Mouse (Mus musculus) midbrain, embryonic 16.5 days (tissue): ENCODE measurements around the gene Tnni1. TPM values are rescaled to one million over a fixed set of nuclear protein-coding genes. Genes with fewer than 3 reads are reported as not detected.

Experiments
- ATAC-seq: fragments of 200-750 bp; cut with Nextera tagmentation; 2 replicates; pipeline ENCODE4 v1.8.0; 2017; ENCODE audit warnings: moderate TSS enrichment
- H3K27ac ChIP-seq: fragments of 300-500 bp; sonication (generic); 2 replicates; pipeline ENCODE4 v1.5.1; 2014; ENCODE audit warnings: mild to moderate bottlenecking, low read length, mixed read lengths
- H3K27me3 ChIP-seq: fragments of 300-500 bp; sonication (generic); 2 replicates; pipeline ENCODE4 v1.6.1; 2014; ENCODE audit warnings: low read depth, low read length, mixed read lengths; ENCODE audit not compliant: control insufficient read depth, insufficient read depth
- H3K36me3 ChIP-seq: fragments of 300-500 bp; sonication (generic); 2 replicates; pipeline ENCODE4 v1.6.1; 2014; ENCODE audit warnings: mild to moderate bottlenecking, low read length, moderate library complexity, mixed read lengths; ENCODE audit not compliant: control insufficient read depth, insufficient read depth
- H3K4me1 ChIP-seq: fragments of 300-500 bp; sonication (generic); 2 replicates; pipeline ENCODE4 v1.6.1; 2014; ENCODE audit warnings: mild to moderate bottlenecking, low read length, mixed read lengths; ENCODE audit not compliant: control insufficient read depth, insufficient read depth
- H3K4me2 ChIP-seq: fragments of 300-500 bp; sonication (generic); 2 replicates; pipeline ENCODE4 v1.6.1; 2014; ENCODE audit warnings: mild to moderate bottlenecking, low read length, mixed read lengths
- H3K4me3 ChIP-seq: fragments of 300-500 bp; sonication (generic); 2 replicates; pipeline ENCODE4 v1.5.1; 2014; ENCODE audit warnings: low read depth, mild to moderate bottlenecking, low read length, moderate library complexity, mixed read lengths
- H3K9ac ChIP-seq: fragments of 300-500 bp; sonication (generic); 2 replicates; pipeline ENCODE4 v1.6.1; 2014; ENCODE audit warnings: low read depth, low read length, mixed read lengths
- H3K9me3 ChIP-seq: fragments of 300-500 bp; sonication (generic); replicated peaks from 2 replicates; pipeline ENCODE4 v1.6.1; 2014; ENCODE audit warnings: mild to moderate bottlenecking, low read length, mixed read lengths; ENCODE audit not compliant: control insufficient read depth, poor library complexity, severe bottlenecking
- WGBS: fragments of 180-500 bp; shearing (Covaris S2); extraction: QIAGEN DNeasy Blood & Tissue Kit; methylation state at CpG from one replicate; pipeline ENCODE4 v1.1.7; 2014; 5-methylcytosine and 5-hydroxymethylcytosine counted together
- polyA plus RNA-seq: library from polyadenylated mRNA; unstranded; fragments of >200 nt; fragmentation: Nextera tagmentation; extraction: Ambion mirVana; gene quantifications from 2 replicates; pipeline ENCODE4 v1.2.1, GENCODE M21; 2015

Tnni1 gene
- polyA plus RNA-seq, 1 experiment from 2014 or later: 0.35 TPM

DNA sequence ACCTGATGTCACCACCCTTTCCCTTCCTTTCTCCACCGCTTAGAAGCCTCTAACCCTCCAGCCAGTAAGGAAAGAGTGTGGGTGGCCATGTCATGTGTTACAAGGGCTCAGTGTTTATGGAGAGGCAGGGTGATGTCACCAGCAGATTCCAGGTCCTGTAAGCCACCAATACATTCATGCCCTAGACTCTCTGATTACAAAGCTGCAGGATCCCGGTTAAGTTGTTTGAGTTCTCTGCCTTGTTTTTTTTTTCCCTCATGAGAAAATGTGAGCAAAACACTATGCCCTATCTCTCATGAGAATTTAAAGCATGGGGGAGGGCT lies 15.1 kb upstream of the Tnni1 start:
- Histone ChIP-seq H3K4me1 (peaks cover 19% of the 10 kb centered on the region), H3K27ac (no peak overlapping the region), H3K9ac (no peak overlapping the region), H3K9me3 (no peaks in the 10 kb centered on the region), H3K4me3 (no peak overlapping the region), H3K27me3 (no peaks in the 10 kb centered on the region; the same call in 1 of the 2 replicates), H3K36me3 (0 out of 2 replicates have a peak, but pooled peaks cover 2% of the 10 kb centered on the region), H3K4me2 (no peak overlapping the region)
- 77% methylated on average over 2 of the region's 2 CpGs for WGBS
- no peak for ATAC-seq

DNA sequence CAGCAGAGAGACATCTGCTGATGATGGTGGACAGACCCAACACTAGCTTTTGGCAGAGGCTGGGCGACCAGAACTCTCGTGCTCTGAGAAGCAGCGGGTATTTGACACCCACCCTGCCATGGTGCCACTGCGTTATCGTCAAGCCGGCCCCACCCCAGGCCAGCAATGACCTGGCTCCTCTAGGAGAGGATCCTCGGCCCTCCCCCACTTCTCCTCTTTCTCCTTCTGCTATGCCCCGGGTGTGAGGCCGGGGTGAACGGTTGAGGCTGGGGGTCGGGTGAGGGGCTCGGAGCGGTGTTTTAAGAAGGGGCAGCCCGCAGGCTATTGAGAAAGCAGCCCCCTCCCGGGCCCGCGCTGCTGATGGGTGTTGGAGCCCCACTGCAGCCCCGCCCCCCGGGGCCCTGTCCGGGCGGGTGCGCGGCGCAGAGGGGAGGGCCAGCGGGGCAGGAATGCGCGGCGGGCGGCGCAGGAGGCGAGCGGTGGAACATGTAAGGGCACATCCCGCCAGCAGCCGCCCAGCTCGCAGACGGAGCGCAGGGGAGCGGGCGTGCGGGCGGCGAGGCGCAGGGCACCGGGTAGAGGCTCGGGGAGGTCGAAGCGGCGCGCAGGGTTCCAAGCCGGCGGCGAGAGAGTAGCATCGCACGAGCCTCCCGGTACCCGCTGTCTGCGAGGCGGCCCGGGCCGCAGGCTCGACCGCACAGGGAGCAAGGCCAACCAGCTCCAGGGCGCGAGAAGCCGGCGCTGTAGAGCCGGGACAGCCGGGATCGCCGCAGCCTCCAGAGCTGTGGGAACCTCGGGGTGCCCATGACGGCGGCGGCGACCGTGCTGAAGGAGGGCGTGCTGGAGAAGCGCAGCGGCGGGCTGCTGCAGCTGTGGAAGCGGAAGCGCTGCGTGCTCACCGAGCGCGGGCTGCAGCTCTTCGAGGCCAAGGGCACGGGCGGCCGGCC lies 13.3 kb upstream of the Tnni1 start, which contains the start of gene Phlda3:
TSS of gene Phlda3 (plus strand) at position 475 of the 947 bp plus-strand sequence.
- Histone ChIP-seq H3K27ac (peak within 1 kb of the TSS; percentile 74), H3K36me3 (0 out of 2 replicates have a peak, but pooled peaks cover 2% of the 10 kb centered on the region), H3K4me2 (peak within 1 kb of the TSS; percentile 96), H3K4me1 (peaks cover 19% of the 10 kb centered on the region), H3K9ac (peak within 1 kb of the TSS; percentile 70), H3K4me3 (peak within 1 kb of the TSS; percentile 57), H3K9me3 (no peaks in the 10 kb centered on the region), H3K27me3 (no peaks in the 10 kb centered on the region; the same call in 1 of the 2 replicates)
- ATAC-seq: peak; percentile 86
- under 1% methylated on average over 76 of the region's 90 CpGs for WGBS

DNA sequence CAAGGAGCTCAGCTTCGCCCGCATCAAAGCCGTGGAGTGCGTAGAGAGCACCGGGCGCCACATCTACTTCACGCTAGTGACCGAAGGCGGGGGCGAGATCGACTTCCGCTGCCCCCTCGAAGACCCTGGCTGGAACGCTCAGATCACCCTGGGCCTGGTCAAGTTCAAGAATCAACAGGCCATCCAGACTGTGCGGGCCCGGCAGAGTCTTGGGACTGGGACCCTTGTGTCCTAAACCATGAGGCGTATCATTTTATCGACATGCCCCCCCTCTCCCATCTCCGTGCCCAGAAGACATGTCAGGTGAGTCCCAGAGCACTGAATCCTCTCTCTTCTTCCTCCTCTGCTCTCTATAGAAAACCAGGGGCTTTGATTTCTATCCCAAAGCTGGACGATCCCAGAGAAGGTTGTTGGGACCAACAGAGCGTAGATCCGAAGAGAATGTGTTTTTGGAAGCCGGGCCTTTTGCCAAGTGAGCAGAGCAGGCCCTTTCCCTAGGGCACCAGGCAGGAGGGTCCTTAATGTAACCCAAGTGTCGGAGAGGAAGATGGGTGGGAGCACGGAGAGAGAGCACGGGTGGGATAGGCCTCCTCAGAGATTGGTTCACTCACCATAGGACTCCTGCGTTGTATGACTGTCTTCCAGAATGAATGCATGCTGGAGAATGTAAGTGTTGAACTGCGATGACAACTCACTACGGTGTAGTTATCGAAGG lies 12.5 kb upstream of the Tnni1 start:
- no peaks in the 10 kb centered on the region; the same call in 1 of the 2 replicates for H3K27me3 ChIP-seq
- ATAC-seq: peak; percentile 37; the same call in 1 of the 2 replicates
- H3K27ac ChIP-seq: peak overlapping the region; percentile 74
- H3K9me3 ChIP-seq: no peaks in the 10 kb centered on the region
- H3K9ac ChIP-seq: peak overlapping the region; percentile 70
- H3K4me3 ChIP-seq: peak overlapping the region; percentile 57
- 30% methylated on average over 30 of the region's 30 CpGs for WGBS
- H3K4me2 ChIP-seq: peak overlapping the region; percentile 96
- H3K4me1 ChIP-seq: peaks cover 19% of the 10 kb centered on the region
- 0 out of 2 replicates have a peak, but pooled peaks cover 2% of the 10 kb centered on the region for H3K36me3 ChIP-seq

DNA sequence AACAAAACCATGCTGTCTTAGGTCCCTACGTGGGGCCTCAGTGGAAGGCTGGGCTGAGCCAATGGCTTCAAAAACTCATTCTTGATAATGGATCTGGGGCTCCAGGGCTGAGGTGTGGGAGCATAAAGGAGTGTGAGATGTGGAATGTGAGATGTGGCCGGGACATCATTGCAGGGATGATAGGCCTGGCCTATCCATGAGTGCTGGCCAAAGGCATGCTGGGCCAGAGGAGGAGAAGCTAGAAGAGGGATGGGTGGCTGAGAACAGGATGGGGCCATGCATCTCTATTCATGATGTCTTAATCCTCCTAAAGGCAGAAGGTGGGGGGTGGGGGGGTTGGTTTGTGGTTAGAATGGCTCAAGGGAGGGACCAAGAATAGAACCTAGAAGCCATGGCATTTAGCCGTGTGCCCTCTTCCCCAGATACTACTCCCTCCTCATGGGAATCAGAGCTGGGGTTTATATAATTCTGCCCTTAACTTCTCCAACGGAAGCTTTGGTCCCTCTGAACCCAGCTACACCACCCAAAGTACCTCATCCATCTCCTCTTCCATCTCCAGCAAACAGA lies 11.8 kb upstream of the Tnni1 start:
- Histone ChIP-seq H3K4me3 (peak overlapping the region; percentile 57), H3K4me1 (peaks cover 19% of the 10 kb centered on the region), H3K9ac (no peak overlapping the region), H3K4me2 (peak overlapping the region; percentile 96), H3K36me3 (0 out of 2 replicates have a peak, but pooled peaks cover 2% of the 10 kb centered on the region), H3K9me3 (no peaks in the 10 kb centered on the region), H3K27me3 (no peaks in the 10 kb centered on the region; the same call in 1 of the 2 replicates), H3K27ac (no peak overlapping the region)
- no peak for ATAC-seq
- WGBS: 86% methylated on average over 4 of the region's 4 CpGs

DNA sequence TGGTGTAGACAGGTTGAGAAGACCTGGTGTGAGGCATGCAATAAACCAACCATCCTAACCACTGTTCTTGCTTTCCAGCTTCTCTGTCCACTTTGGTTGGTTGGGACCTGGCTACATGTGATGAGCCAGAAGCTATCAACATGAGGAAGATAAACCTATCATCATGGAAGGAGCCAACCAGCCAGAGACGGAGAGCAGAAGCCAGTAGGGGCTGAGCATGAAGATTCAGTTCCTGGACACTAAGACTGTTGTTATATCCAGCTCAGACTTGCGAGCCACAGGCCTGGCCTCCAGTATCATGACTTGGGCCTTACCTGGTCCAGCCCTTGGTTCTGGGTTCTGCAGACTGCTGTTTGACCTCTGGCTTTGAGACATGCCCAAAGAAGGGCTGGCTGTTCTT lies 10.8 kb upstream of the Tnni1 start:
- H3K4me3 ChIP-seq: no peak overlapping the region

DNA sequence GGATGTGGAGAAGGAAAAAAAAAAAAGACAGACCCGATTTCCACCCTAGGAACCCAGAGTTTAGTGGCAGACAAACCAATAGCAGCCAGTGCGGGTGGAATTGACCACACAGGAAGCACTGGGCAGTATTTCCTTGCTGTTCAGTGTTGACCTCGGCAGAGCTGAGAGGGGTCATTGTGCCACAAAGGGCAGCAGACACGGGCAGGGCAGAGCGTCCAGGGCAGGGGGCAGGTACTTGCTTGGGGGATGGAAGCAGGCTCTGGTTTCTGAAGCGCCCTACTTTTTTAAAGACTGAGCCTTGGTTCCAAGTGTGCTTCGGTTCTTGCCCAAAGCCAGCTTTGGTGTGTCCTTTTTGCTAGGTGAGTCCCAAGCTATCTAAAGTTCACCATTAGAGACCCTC lies 9.0 kb upstream of the Tnni1 start:
- H3K4me1 ChIP-seq: peaks cover 19% of the 10 kb centered on the region
- WGBS: 80% methylated on average over 7 of the region's 7 CpGs

More for the DNA sequence above, 10.8 kb upstream of the Tnni1 start:
- no peak overlapping the region for H3K4me2 ChIP-seq
- no peak for ATAC-seq
- H3K27ac ChIP-seq: no peak overlapping the region
- 0 out of 2 replicates have a peak, but pooled peaks cover 2% of the 10 kb centered on the region for H3K36me3 ChIP-seq
- no peaks in the 10 kb centered on the region; the same call in 1 of the 2 replicates for H3K27me3 ChIP-seq
- 95% methylated on average over 2 of the region's 2 CpGs for WGBS
- H3K9me3 ChIP-seq: no peaks in the 10 kb centered on the region
- peaks cover 19% of the 10 kb centered on the region for H3K4me1 ChIP-seq
- H3K9ac ChIP-seq: no peak overlapping the region

DNA sequence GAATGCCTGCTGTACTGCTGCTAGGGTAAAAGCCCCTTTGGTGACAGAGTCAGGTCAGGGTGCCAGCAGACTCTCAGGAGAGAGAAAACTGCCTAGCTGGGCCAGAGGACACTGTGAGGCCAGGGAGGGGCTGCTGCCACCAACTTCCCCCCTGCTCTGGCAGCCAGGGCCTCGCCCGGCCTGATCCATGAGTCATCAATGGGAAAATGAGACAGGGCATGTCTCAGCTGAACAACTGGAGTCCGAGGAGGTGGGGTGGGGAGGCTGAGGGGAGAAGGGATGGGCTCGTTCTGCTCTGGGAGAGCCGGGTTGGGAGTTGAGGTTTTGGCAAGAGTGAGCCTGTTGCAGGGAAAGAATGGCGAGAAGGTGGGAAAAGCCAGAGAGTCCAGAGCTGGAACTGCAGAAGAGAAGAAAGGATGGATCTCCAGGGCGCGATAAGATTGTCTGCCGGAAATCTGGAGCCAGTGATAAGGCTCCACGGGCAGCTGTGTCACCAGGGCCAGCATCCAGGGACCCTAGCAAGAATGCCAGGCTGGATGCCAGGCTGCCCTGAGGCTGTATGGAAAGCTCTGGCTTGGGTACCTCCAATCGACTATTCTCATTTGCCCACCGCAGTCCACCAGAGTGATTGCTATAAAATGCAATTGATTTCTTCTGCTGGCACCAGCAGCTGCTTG lies 8.2 kb upstream of the Tnni1 start:
- no peak overlapping the region for H3K4me3 ChIP-seq
- H3K4me2 ChIP-seq: no peak overlapping the region
- H3K9me3 ChIP-seq: no peaks in the 10 kb centered on the region
- H3K27ac ChIP-seq: no peak overlapping the region
- no peak overlapping the region for H3K9ac ChIP-seq
- no peaks in the 10 kb centered on the region for H3K27me3 ChIP-seq
- H3K36me3 ChIP-seq: 0 out of 2 replicates have a peak, but pooled peaks cover 2% of the 10 kb centered on the region
- no peak for ATAC-seq
- WGBS: 58% methylated on average over 12 of the region's 12 CpGs
- H3K4me1 ChIP-seq: peaks cover 14% of the 10 kb centered on the region

More for the DNA sequence above, 9.0 kb upstream of the Tnni1 start:
- no peak overlapping the region for H3K4me2 ChIP-seq
- 0 out of 2 replicates have a peak, but pooled peaks cover 2% of the 10 kb centered on the region for H3K36me3 ChIP-seq
- H3K4me3 ChIP-seq: no peak overlapping the region
- no peak overlapping the region for H3K27ac ChIP-seq
- ATAC-seq: no peak
- H3K9ac ChIP-seq: no peak overlapping the region
- H3K27me3 ChIP-seq: no peaks in the 10 kb centered on the region
- H3K9me3 ChIP-seq: no peaks in the 10 kb centered on the region

DNA sequence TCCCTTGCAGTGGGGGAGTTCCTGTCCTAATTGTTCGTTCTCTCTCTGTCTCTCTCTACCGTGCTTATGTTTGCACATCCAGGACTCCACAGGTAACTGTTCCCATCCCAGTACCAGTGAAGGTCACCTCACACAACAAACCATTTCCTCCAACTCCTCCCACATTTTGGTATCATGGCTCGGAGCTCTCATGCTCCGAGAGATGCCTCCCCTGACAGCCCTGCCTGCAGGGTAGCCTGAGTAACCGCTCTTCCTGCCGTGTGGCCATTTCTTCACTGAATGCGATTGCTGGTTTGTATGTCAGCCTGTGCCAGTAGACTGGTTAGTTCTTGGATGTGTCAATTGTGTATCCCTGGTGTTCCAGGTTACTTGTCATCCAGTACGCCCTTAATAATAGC lies 7.7 kb upstream of the Tnni1 start:
- Histone ChIP-seq H3K9ac (no peak overlapping the region), H3K4me2 (no peak overlapping the region), H3K27me3 (no peaks in the 10 kb centered on the region), H3K4me1 (peaks cover 13% of the 10 kb centered on the region), H3K4me3 (no peak overlapping the region), H3K27ac (peak overlapping the region; percentile 24; the same call in 1 of the 2 replicates), H3K36me3 (0 out of 2 replicates have a peak, but pooled peaks cover 2% of the 10 kb centered on the region), H3K9me3 (no peaks in the 10 kb centered on the region)
- 71% methylated on average over 8 of the region's 8 CpGs for WGBS
- no peak for ATAC-seq
